Mouse (Mus musculus): ENCODE results near the gene Rngtt. TPM values are rescaled to one million over a fixed set of nuclear protein-coding genes. Genes with fewer than 3 reads are reported as not detected.

Gene Rngtt
- polyA plus RNA-seq, 1 experiment = 6.3 TPM

DNA sequence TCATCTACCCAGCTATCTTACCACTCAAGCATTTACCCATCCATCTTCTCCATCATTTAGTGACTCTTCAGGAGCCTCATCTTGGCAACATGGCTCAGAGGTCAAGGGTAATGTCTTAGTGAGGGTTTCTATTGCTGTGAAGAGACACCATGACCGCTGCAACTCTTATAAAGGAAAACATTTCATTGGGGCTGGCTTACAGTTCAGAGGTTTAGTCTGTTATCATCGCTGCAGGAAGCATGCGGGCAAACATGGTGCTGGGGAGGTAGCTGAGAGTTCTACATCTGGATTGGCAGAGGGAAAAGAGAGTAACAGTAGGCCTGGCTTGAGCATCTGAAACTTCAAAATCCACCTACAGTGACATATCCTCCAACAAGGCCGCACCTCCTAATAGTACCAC, 215.2 kb downstream of the Rngtt start:
- no peaks in the 10 kb centered on the region for H3K4me1 ChIP-seq
- no peak for TF ChIP-seq FLI1 (IDR thresholded peaks at IDR 0.05; ENCODE audit: low read length)
- no peak for TF ChIP-seq GATA1 (IDR thresholded peaks at IDR 0.05; ENCODE audit: borderline replicate concordance, low read length)

DNA sequence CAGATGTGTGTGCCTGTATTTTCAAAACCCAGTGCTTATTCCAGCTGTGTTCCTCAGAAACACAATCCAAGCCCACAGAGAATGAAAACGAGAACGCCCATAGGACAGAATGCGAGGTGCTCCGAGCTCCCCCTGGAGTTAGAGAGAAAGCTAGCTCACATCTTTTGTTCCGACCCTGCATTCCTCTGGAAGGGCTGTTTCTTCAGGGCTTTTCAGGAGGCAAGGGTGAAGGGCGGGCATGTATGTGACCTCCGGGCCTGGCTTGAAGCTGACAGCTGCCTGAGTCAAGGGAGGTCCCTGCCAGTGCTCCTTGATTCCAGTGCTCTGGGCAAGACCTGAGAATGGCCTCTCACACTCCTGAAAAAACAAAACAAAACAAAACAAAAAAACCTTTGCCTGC, 216.0 kb downstream of the Rngtt start:
- no peak overlapping the region for H3K4me3 ChIP-seq (replicated peaks)
- peaks cover 9% of the 10 kb centered on the region for H3K27me3 ChIP-seq (replicated peaks)
- peaks cover 42% of the 10 kb centered on the region for H3K9me3 ChIP-seq
- no peaks in the 10 kb centered on the region for H3K36me3 ChIP-seq (replicated peaks; ENCODE audit: low read length)
- no peaks in the 10 kb centered on the region for H3K4me1 ChIP-seq
- TF ChIP-seq FLI1 (IDR thresholded peaks at IDR 0.05; ENCODE audit: low read length) (no peak), GATA1 (IDR thresholded peaks at IDR 0.05; ENCODE audit: borderline replicate concordance, low read length) (no peak)

More for the DNA sequence above, 215.2 kb downstream of the Rngtt start:
- Histone ChIP-seq H3K4me3 (replicated peaks) (no peak overlapping the region), H3K9me3 (peaks cover 42% of the 10 kb centered on the region), H3K27me3 (replicated peaks) (peaks cover 9% of the 10 kb centered on the region), H3K36me3 (replicated peaks; ENCODE audit: low read length) (no peaks in the 10 kb centered on the region)

DNA sequence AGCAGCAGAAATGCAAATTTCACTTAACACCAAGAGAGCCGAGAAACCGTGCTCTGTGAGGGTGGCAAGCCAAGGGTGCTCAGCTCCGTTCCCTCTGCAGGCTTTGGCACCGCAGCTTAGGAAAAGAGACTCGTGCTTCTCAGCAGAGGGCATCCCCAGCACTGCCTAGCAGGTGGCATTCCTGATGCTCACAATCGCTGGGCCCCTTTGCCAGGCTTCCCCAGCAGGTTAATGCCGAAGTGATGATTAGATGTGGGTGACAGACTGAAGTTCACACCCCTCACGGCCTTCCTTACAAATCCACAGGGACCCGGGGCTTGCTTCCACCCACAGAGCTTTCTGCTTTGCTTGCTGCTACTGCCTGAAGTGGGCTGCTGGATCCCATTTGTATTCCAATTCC, 216.6 kb downstream of the Rngtt start:
- Histone ChIP-seq H3K4me3 (replicated peaks) (no peak overlapping the region), H3K4me1 (no peaks in the 10 kb centered on the region), H3K36me3 (replicated peaks; ENCODE audit: low read length) (no peaks in the 10 kb centered on the region), H3K27me3 (replicated peaks) (peaks cover 7% of the 10 kb centered on the region), H3K9me3 (peaks cover 41% of the 10 kb centered on the region)
- TF ChIP-seq GATA1 (IDR thresholded peaks at IDR 0.05; ENCODE audit: borderline replicate concordance, low read length) (no peak), FLI1 (IDR thresholded peaks at IDR 0.05; ENCODE audit: low read length) (no peak)

DNA sequence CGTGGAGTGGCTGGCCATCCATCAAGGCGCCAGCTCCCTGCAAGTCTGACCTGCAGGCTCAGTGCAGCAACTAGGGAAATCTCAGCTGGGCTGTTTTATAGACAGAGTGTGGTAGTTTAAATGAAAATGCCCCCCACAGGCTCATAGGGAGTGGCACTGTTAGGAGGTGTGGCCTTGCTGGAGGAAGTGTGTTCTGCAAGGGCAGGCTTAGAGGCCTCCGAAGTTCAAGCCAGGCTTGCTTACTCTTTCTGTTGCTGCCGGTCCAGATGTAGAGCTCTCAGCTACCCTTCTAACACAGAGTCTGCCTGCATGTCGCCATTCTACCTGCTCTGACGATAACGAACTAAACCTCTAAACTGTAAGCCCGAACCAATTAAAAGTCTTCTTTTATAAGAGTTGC, 222.5 kb downstream of the Rngtt start:
- TF ChIP-seq FLI1 (IDR thresholded peaks at IDR 0.05; ENCODE audit: low read length) = no peak
- no peak for TF ChIP-seq GATA1 (IDR thresholded peaks at IDR 0.05; ENCODE audit: borderline replicate concordance, low read length)
- Histone ChIP-seq H3K27me3 (replicated peaks) (no peaks in the 10 kb centered on the region), H3K4me3 (replicated peaks) (no peak overlapping the region), H3K4me1 (no peaks in the 10 kb centered on the region), H3K9me3 (peaks cover 21% of the 10 kb centered on the region), H3K36me3 (replicated peaks; ENCODE audit: low read length) (no peaks in the 10 kb centered on the region)

DNA sequence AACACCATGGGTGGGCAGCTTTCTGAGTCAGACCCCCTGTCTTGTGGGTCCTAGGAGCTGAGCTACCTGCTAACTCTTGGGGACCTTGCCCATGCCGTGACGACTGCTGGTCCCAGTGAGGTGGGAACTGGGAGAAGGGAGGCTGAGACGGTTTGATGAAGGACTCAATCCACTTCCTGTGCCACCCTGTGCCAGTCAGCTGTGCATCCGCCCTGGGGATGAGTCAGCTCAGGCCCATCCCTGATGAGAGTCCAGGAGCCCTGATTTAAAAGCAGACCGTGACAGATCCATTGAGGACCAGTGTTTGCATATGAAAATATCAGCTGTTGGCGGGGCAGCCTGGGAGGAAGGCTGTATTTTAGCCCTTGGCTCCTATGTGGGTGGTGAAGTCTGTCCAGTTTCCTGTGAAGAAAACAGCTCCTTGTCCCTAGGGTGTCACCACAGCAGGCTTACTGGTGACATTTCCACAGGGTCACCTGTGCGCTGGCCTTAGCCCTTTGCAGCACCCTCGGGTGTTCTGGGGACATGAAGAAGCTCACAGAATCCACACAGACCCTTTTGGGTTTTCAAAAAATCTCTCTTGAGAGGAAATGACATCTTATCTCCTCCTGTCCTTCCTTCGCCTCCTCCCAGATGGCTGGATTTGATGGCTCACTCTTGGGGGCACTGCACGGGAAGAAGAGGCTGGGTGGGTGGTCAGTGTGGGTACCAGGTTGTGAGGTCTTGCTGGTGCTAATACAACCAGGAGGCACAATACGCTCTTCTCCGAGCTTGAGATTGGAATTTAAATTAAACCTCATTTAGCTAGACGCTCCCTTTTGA, 234.9 kb downstream of the Rngtt start:
- TF ChIP-seq FLI1 (IDR thresholded peaks at IDR 0.05; ENCODE audit: low read length) = no peak
- no peak for TF ChIP-seq GATA1 (IDR thresholded peaks at IDR 0.05; ENCODE audit: borderline replicate concordance, low read length)

DNA sequence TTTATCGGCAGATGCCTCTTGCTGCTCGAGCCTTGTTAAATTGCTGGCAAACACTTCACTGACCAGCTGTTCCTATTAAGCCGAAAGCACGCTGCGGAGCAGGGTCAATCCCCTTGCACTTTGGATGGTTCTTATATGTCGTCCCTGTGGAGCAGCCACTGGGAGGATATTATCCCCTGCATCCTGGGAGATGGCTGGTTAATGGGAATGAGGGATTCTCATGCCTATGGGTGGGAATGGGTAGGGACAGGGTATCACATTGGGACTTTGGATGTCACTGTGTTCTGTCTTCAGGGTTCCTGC, 235.4 kb downstream of the Rngtt start:
- Histone ChIP-seq H3K4me3 (replicated peaks) (no peak overlapping the region), H3K4me1 (0 out of 2 replicates have a peak, but pooled peaks cover 5% of the 10 kb centered on the region), H3K36me3 (replicated peaks; ENCODE audit: low read length) (no peaks in the 10 kb centered on the region), H3K9me3 (peaks cover 29% of the 10 kb centered on the region), H3K27me3 (replicated peaks) (peaks cover 4% of the 10 kb centered on the region)
- no peak for TF ChIP-seq FLI1 (IDR thresholded peaks at IDR 0.05; ENCODE audit: low read length)
- no peak for TF ChIP-seq GATA1 (IDR thresholded peaks at IDR 0.05; ENCODE audit: borderline replicate concordance, low read length)

More for the DNA sequence above, 234.9 kb downstream of the Rngtt start:
- Histone ChIP-seq H3K4me1 (0 out of 2 replicates have a peak, but pooled peaks cover 5% of the 10 kb centered on the region), H3K9me3 (peaks cover 29% of the 10 kb centered on the region), H3K4me3 (replicated peaks) (peak overlapping the region; percentile 19), H3K36me3 (replicated peaks; ENCODE audit: low read length) (no peaks in the 10 kb centered on the region), H3K27me3 (replicated peaks) (peaks cover 3% of the 10 kb centered on the region)

DNA sequence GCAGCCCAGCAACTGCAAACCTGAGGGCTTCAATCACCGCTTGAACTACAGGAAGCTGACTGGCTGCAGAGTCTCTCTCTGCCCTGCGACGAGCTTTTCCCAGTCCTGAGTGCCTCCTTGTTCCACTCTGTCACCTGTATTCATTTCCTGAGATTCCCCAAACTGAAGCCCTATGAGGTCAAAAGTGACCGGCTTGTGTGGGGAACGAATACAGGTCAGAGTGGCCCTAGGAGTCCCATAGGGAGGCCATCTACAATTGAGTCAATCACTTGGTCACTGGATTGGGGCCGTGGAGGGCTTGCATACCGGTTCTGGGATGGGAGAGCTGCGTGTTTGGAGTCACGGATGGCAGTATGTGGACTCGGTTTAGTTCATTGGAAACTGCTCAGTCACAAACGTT, 236.2 kb downstream of the Rngtt start:
- Histone ChIP-seq H3K4me1 (0 out of 2 replicates have a peak, but pooled peaks cover 5% of the 10 kb centered on the region), H3K27me3 (replicated peaks) (peaks cover 5% of the 10 kb centered on the region), H3K36me3 (replicated peaks; ENCODE audit: low read length) (no peaks in the 10 kb centered on the region), H3K9me3 (peaks cover 29% of the 10 kb centered on the region), H3K4me3 (replicated peaks) (no peak overlapping the region)
- no peak for TF ChIP-seq GATA1 (IDR thresholded peaks at IDR 0.05; ENCODE audit: borderline replicate concordance, low read length)
- TF ChIP-seq FLI1 (IDR thresholded peaks at IDR 0.05; ENCODE audit: low read length) = no peak

DNA sequence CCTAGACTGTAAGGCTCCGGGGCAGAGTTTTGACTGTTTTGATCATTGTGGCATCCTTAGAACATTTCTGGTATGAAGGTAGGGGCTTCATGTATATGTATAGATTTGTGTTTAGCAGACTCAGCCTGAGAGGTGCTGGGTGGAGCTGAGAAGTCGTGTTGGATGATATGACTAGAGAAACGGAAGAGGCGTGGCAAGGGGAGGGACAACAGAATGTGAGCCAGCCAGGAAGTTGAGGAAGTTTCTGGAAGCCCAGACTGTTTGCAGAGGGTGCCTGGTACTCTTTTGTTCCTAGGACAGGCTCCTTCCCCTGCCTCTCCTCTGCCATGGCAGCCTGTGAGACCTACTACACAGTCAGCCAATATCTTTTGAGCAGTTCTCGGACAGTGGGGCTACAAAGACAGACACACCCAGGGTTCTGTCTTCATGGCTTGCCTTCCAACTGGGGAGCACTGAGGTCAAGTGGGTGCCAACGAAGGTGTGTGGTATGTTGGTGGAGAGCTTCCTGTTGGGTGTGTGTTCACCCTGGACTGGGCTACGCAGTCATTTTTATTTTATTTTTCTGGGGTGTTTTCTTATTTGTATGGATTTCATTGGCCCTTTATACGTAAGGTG, 237.3 kb downstream of the Rngtt start:
- Histone ChIP-seq H3K9me3 (peaks cover 21% of the 10 kb centered on the region), H3K36me3 (replicated peaks; ENCODE audit: low read length) (no peaks in the 10 kb centered on the region), H3K27me3 (replicated peaks) (peaks cover 5% of the 10 kb centered on the region), H3K4me3 (replicated peaks) (no peak overlapping the region), H3K4me1 (0 out of 2 replicates have a peak, but pooled peaks cover 5% of the 10 kb centered on the region)
- no peak for TF ChIP-seq GATA1 (IDR thresholded peaks at IDR 0.05; ENCODE audit: borderline replicate concordance, low read length)
- no peak for TF ChIP-seq FLI1 (IDR thresholded peaks at IDR 0.05; ENCODE audit: low read length)

DNA sequence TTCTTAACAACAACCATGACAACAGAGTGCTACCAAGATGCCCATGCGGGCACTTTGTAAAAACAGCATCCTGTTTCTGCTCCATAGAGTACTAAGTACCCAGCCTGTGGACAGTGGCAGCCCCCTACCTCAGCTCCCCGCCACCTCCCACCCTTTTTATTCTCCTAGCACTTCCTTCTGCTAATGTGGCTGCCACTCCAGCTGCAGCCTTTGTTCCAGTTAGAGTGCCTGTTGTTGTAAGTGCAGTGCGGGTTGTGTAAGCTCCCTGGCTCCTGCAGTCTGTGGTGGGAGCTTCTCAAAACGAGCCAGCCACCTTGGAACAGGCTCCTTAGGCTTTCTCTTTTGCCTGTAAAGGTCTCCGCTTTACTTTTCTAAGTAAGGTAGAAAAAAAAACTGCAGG, 239.5 kb downstream of the Rngtt start:
- Histone ChIP-seq H3K4me3 (replicated peaks) (no peak overlapping the region), H3K4me1 (0 out of 2 replicates have a peak, but pooled peaks cover 5% of the 10 kb centered on the region), H3K27me3 (replicated peaks) (peaks cover 8% of the 10 kb centered on the region), H3K9me3 (peaks cover 16% of the 10 kb centered on the region), H3K36me3 (replicated peaks; ENCODE audit: low read length) (no peaks in the 10 kb centered on the region)
- no peak for TF ChIP-seq GATA1 (IDR thresholded peaks at IDR 0.05; ENCODE audit: borderline replicate concordance, low read length)
- TF ChIP-seq FLI1 (IDR thresholded peaks at IDR 0.05; ENCODE audit: low read length) = no peak

Other genes with a start within 250 kb of the Rngtt start
- gene Gabrr2, start 247.3 kb upstream of the Rngtt start, polyA plus RNA-seq (2012; ENCODE audit: insufficient read depth, low replicate concordance) = 0.67 TPM in 1 of 2 replicates, not detected in the other
- gene Gabrr1, start 177.8 kb upstream of the Rngtt start, polyA plus RNA-seq (2012; ENCODE audit: insufficient read depth, low replicate concordance) = not detected in 2 replicates
- gene Pm20d2, start 120.6 kb upstream of the Rngtt start, polyA plus RNA-seq (2012; ENCODE audit: insufficient read depth, low replicate concordance) = not detected in 2 replicates
- not detected in 2 replicates for gene Srsf12, start 101.3 kb upstream of the Rngtt start, polyA plus RNA-seq (2012; ENCODE audit: insufficient read depth, low replicate concordance)
- 156 and 347 TPM in 2 replicates for gene Pnrc1, start 20.1 kb upstream of the Rngtt start, polyA plus RNA-seq (2012; ENCODE audit: insufficient read depth, low replicate concordance)